Mouse (Mus musculus) erythroblast, embryonic 14.5 days (primary cell): Measurements from ENCODE around the gene Cd28. TPM values are rescaled to one million over a fixed set of nuclear protein-coding genes. Genes with fewer than 3 reads are reported as not detected.

Source experiments
- H3K27me3 ChIP-seq: 2 replicates; pipeline ENCODE4 v1.6.1; 2012; ENCODE audit warnings: inconsistent platforms; ENCODE audit not compliant: control insufficient read depth
- H3K36me3 ChIP-seq: 2 replicates; pipeline ENCODE4 v1.6.1; 2012; ENCODE audit warnings: mild to moderate bottlenecking, inconsistent platforms; ENCODE audit not compliant: control insufficient read depth
- H3K4me1 ChIP-seq: 2 replicates; pipeline ENCODE4 v1.6.1; 2012; ENCODE audit warnings: inconsistent platforms; ENCODE audit not compliant: control insufficient read depth
- H3K4me3 ChIP-seq: replicated peaks from 2 replicates; pipeline ENCODE3; 2012; ENCODE audit warnings: moderate library complexity, mild to moderate bottlenecking, inconsistent platforms
- H3K9me3 ChIP-seq: 2 replicates; pipeline ENCODE4 v1.6.1; 2012; ENCODE audit warnings: low read length, inconsistent platforms, mixed read lengths; ENCODE audit not compliant: control insufficient read depth
- GATA1 ChIP-seq: IDR thresholded peaks from 2 replicates; pipeline ENCODE4 v1.6.1; 2012; ENCODE audit warnings: low read length, inconsistent platforms, mixed read lengths
- TAL1 ChIP-seq: IDR thresholded peaks from 3 replicates; pipeline ENCODE4 v1.6.1; 2012; ENCODE audit warnings: low read length, inconsistent platforms, mixed read lengths
- polyA plus RNA-seq: library from polyadenylated mRNA; stranded (reverse); fragments of >175 nt; gene quantifications from 2 replicates; pipeline ENCODE4 v1.2.3, GENCODE M21; 2012

Gene Cd28
- polyA plus RNA-seq, 1 experiment: 0.02 TPM

GRCm38 (mm10) chr1:60776906-60777305 is 60.3 kb downstream of the Cd28 start:
- H3K36me3 ChIP-seq: no peaks in the 10 kb centered on the region
- TF ChIP-seq GATA1 (no peak), TAL1 (no peak)
- H3K4me1 ChIP-seq: no peaks in the 10 kb centered on the region
- no peaks in the 10 kb centered on the region for H3K27me3 ChIP-seq
- no peak overlapping the region for H3K4me3 ChIP-seq
- no peaks in the 10 kb centered on the region for H3K9me3 ChIP-seq

DNA sequence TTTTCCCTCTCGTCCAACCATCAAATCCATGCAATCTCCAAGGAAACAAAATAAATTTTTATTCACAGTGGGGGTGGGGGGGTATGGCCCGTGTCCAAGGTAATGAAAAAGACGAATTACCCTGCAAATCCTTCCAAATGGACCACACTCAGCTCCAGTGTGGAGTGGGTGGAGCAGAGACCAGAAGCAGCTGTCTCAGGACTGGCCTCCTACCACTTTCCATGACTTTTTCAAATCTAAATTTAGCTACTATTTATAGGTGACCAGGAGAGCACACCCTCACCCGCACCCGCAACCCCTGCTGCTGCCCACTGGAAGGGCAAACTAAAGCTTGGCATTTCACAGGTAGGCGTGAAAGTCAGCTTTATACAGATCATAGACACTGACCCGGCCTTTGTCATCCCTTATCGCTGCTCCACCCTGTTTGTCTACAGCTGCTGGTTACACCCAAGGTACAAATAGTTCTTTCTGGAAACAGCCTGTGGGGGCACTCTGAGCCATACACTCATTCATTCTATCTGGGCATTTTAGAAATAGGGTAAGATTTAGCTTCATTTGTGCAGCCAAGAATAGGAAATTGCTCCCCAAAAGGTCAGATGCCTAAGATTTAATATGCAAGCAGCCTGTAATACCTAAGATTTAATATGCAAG is 62.0 kb downstream of the Cd28 start:
- H3K27me3 ChIP-seq: no peaks in the 10 kb centered on the region
- TF ChIP-seq TAL1 (no peak), GATA1 (no peak)
- H3K36me3 ChIP-seq: no peaks in the 10 kb centered on the region
- no peak overlapping the region for H3K4me3 ChIP-seq
- H3K9me3 ChIP-seq: no peaks in the 10 kb centered on the region
- H3K4me1 ChIP-seq: no peaks in the 10 kb centered on the region

DNA sequence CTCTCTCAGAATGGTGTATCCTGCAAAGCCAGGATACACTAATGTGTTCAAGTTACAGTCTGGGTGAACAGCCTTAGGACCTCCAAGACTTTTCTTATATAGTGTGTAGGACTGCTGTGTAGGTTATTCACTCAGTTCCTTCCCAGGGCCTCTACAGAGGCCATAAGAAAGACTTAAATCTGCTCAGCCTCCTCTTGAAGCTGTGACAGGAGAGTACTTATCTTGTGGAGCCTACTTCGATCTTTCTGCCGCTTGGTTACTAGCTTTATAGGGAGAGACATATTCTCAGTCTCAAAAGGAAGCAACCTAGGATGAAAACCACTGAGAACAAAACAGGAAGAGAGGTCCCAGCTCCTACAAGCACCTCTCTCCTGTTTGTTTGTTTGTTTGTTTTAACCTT is 62.6 kb downstream of the Cd28 start:
- H3K4me3 ChIP-seq: no peak overlapping the region
- H3K9me3 ChIP-seq: no peaks in the 10 kb centered on the region
- H3K4me1 ChIP-seq: no peaks in the 10 kb centered on the region
- no peaks in the 10 kb centered on the region for H3K27me3 ChIP-seq
- no peaks in the 10 kb centered on the region for H3K36me3 ChIP-seq
- TF ChIP-seq TAL1 (no peak), GATA1 (no peak)

GRCm38 (mm10) chr1:60781666-60782065 is 65.1 kb downstream of the Cd28 start:
- H3K36me3 ChIP-seq: no peaks in the 10 kb centered on the region
- H3K9me3 ChIP-seq: no peaks in the 10 kb centered on the region
- no peaks in the 10 kb centered on the region for H3K27me3 ChIP-seq
- H3K4me3 ChIP-seq: no peak overlapping the region
- no peaks in the 10 kb centered on the region for H3K4me1 ChIP-seq
- no peak for TF ChIP-seq GATA1
- no peak for TF ChIP-seq TAL1

DNA sequence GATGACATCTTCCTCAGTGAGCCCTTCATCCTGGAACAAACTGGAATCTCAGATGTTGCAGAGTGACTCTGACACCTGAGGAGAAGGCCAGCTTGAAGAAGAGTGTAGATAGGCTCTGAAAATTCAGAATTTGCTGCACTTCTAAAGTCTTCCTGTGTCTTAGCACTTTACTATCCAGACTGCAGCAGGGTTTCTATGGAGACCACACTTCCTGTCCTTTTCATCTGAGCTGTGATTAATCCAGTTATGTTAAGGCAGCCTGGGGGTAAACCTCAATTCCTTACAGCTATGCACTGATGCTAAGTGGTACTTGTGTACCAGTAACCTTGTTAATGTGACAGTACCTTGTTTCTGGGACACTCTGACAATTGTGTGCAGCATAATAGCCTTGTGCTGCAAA is 77.1 kb downstream of the Cd28 start:
- no peak for TF ChIP-seq GATA1
- TF ChIP-seq TAL1: no peak
- Histone ChIP-seq H3K27me3 (no peaks in the 10 kb centered on the region), H3K36me3 (no peaks in the 10 kb centered on the region), H3K4me3 (no peak overlapping the region), H3K9me3 (no peaks in the 10 kb centered on the region), H3K4me1 (no peaks in the 10 kb centered on the region)

DNA sequence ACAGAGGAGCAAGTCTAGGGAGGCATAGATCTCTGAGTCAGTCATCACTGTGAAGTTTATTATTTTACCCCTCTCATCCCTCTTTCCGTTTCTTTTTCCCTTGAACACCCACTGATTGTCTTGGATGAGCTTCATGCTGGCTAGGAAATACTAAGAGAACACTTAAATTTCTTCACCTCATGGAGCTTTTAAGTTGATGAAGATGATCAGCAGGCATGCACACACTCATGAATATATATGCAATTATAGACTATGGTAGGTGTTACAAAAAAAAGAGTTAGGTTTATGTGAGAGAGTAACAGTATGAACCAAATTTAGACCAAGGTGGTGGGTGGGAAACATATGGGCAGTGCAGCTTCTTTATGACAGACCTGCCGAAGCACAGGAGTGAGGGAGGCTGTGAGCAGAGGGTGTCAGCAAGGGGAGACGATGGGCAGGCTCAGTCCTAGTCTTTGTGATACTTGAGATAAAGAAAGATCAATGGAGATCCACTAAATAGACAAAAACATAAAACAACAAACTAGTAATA is 79.1 kb downstream of the Cd28 start:
- Histone ChIP-seq H3K36me3 (no peaks in the 10 kb centered on the region), H3K9me3 (no peaks in the 10 kb centered on the region), H3K4me1 (no peaks in the 10 kb centered on the region), H3K27me3 (no peaks in the 10 kb centered on the region), H3K4me3 (no peak overlapping the region)
- TF ChIP-seq GATA1 (no peak), TAL1 (no peak)

DNA sequence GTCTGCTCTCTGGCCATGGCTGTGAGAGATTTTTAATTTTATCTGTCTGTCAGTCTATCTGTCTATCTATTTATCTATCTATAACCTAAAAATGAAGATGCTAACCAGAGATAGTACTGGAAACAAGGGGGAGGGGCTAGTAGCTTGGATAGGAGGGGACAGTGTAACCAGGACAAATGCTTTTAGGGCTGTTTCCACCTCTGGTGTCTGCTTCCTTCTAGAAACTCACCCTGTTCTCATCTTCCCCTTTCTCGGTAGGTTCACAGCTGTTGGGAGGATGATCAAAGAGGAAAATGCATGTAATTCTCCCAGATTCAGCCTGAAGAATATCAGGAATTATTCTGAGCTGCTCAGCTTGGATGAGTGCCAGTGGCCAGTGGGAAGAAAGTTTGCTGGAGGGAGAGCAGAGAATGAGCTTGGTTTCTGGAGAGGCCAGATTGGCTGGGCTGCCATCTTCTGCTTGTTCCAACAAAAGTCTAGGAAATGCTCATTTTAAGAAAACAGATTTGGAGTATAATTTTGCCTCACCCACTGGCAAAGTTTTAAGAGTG is 83.3 kb downstream of the Cd28 start:
- Histone ChIP-seq H3K27me3 (no peaks in the 10 kb centered on the region), H3K4me3 (no peak overlapping the region), H3K4me1 (no peaks in the 10 kb centered on the region), H3K9me3 (no peaks in the 10 kb centered on the region), H3K36me3 (no peaks in the 10 kb centered on the region)
- TF ChIP-seq TAL1: no peak
- no peak for TF ChIP-seq GATA1

GRCm38 (mm10) chr1:60801210-60801671 is 84.6 kb downstream of the Cd28 start:
- Histone ChIP-seq H3K4me3 (no peak overlapping the region), H3K9me3 (no peaks in the 10 kb centered on the region), H3K36me3 (no peaks in the 10 kb centered on the region), H3K4me1 (no peaks in the 10 kb centered on the region), H3K27me3 (no peaks in the 10 kb centered on the region)
- TF ChIP-seq GATA1 (no peak), TAL1 (no peak)

DNA sequence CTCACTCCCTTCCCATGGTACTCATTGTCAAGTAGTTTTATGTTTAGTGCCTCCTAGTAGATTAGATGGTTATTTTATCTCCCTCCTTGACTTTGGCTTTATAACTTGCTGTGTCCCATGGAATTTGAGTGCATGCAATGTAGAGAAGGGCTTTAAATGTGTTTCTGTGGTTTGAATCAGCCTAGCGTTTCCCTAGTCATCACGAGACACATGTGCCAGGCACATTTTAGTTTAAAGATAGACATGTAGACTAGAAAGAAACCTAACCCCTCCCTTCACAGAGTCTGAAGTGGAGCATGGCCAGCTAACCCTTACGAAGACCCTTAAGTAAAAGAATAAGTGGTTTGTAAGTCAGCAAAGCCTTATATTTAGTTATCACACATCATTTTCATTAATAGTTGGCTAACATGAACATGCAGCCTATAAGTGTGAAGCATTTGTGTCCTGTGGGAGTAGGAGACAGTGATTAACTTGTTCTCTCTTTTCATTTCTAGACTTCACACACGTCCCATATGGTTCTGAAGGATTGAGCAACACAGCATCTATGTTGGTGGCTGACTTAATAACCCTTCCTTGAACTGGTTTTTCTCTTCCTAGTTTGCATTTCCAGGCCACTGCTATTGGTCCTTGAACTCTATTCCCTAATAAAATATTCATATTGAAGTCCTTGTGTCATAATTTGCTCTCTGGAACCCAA is 86.7 kb downstream of the Cd28 start:
- no peaks in the 10 kb centered on the region for H3K4me1 ChIP-seq
- H3K36me3 ChIP-seq: no peaks in the 10 kb centered on the region
- no peak for TF ChIP-seq TAL1
- TF ChIP-seq GATA1: no peak
- no peak overlapping the region for H3K4me3 ChIP-seq
- H3K27me3 ChIP-seq: no peaks in the 10 kb centered on the region
- H3K9me3 ChIP-seq: no peaks in the 10 kb centered on the region
